Mouse (Mus musculus): ENCODE data around the gene Gm20837. TPM values are rescaled to one million over a fixed set of nuclear protein-coding genes. Genes with fewer than 3 reads are reported as not detected.
"Not testable (repeated sequence)": the region's sequence is repeated elsewhere in the genome, so short reads cannot be mapped to it uniquely, and the experiment has no call there.

Gene Gm20837
- not detected for total RNA-seq (2021)
- long read RNA-seq, experiment 1: 0 reads
- long read RNA-seq, experiment 2: 0 reads

DNA sequence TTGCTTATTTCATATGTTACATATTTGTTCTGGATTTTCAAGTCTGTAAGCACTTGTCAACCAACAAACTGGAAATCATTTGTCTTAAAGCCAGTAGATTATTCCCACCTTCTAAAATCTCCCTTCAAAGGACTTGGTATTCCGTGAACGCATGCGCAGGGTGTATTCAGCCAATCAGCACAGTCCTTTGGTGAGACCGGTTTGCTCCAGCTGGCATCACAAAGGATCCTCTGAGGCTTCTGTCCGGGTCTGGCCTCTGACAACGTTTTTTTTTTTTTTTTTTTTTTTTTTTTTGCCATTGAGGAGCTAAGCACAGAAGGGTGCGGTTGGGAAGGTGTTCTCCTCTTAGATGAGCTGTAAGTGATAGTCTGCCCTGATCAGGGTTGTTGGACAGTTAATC lies at the start of gene Gm20837:
Gene Gm20837 (plus strand): TSS at position 301 of the 400 bp plus-strand sequence.
- DNase-seq: not testable (repeated sequence)
